Mouse (Mus musculus): Measurements from ENCODE around the gene Npc1l1. TPM values are rescaled to one million over a fixed set of nuclear protein-coding genes. Genes with fewer than 3 reads are reported as not detected.

Gene Npc1l1
- total and polyA plus RNA-seq, 3 experiments, result 0.10 TPM; not detected in 2

DNA sequence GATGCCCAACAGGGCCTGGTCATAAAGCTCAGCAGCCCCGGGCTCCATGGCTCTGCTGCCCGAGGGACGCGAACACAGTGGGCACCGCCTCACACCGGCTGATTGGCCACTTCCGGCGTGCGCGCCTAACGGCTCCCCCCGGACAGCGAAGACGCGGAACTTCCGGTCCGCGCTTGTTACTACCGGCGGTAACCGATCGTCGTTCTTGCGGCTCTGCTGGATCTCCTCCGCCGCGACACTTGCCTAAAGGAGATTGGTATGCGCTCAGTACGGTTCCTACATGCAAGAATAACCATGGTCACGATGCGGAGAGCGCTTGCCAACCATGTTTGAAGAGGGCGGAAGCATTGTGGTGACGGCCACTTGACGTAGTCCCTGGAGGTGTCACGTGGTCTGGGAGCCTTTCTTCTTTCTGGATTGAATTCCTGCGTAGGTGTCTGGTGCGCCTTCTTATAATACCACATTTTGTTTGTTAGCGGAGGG lies 29.8 kb downstream of the Npc1l1 start, which contains the start of gene Nudcd3:
Nudcd3 (minus strand) TSS at position 329 of the 483 bp plus-strand sequence.
- peaks cover 0 to 3% of the 10 kb centered on the region in 2 experiments; a peak in 3 of 4 replicates for H3K27me3 ChIP-seq (ENCODE audit: control insufficient read depth in 1 of 2, insufficient read depth in 2 of 2, low read length in 2 of 2)
- H3K9me3 ChIP-seq (replicated peaks; ENCODE audit: insufficient read depth, low read length), result no peaks in the 10 kb centered on the region
- H3K79me2 ChIP-seq (ENCODE audit: control insufficient read depth, insufficient read depth, low read length, poor library complexity), result peaks cover 43% of the 10 kb centered on the region
- H3K36me3 ChIP-seq (ENCODE audit: control insufficient read depth in 1 of 2, insufficient read depth in 2 of 2, low read length in 2 of 2), result peaks cover 0 to 20% of the 10 kb centered on the region in 2 experiments; a peak in 2 of 4 replicates
- peak within 1 kb of the TSS; percentile 91 for H3K9ac ChIP-seq (ENCODE audit: control insufficient read depth, low read depth, low read length, poor library complexity, severe bottlenecking)
- H3K27ac ChIP-seq (ENCODE audit: control insufficient read depth, low read depth, low read length), result peak within 1 kb of the TSS; percentile 97
- peak; percentile 97 for DNase-seq (ENCODE audit: low read depth, low spot score)
- peak within 1 kb of the TSS; percentile 58 to 92 for H3K4me3 ChIP-seq (ENCODE audit: control insufficient read depth in 1 of 2, insufficient read depth in 1 of 2, low read depth in 2 of 2, low read length in 2 of 2)
- H3K4me1 ChIP-seq (ENCODE audit: control insufficient read depth in 1 of 2, insufficient read depth in 2 of 2, low read length in 2 of 2), result peaks cover 9 to 23% of the 10 kb centered on the region in 2 experiments
- TF ChIP-seq RAD21 (IDR thresholded peaks at IDR 0.05; ENCODE audit: low read depth, low read length), result no peak
- peak; percentile 70 for TF ChIP-seq TCF12 (IDR thresholded peaks at IDR 0.05; ENCODE audit: low read depth, low read length)
- no peak for TF ChIP-seq CHD2 (IDR thresholded peaks at IDR 0.05; ENCODE audit: low read length)
- no peak for TF ChIP-seq MAZ (IDR thresholded peaks at IDR 0.05; ENCODE audit: low read depth, low read length)
- peak; percentile 83 to 92 for TF ChIP-seq USF2 (IDR thresholded peaks at IDR 0.05; ENCODE audit: borderline replicate concordance in 1 of 2, insufficient read depth in 1 of 2, low read depth in 1 of 2, low read length in 2 of 2)
- TF ChIP-seq GATA1 (IDR thresholded peaks at IDR 0.05; ENCODE audit: low read depth, low read length), result peak; percentile 15; the same call in 1 of the 2 replicates
- no peak for TF ChIP-seq ZKSCAN1 (IDR thresholded peaks at IDR 0.05; ENCODE audit: low read depth, low read length)
- TF ChIP-seq ELF1 (IDR thresholded peaks at IDR 0.05; ENCODE audit: low read depth, low read length), result peak; percentile 96; the same call in 1 of the 2 replicates
- TF ChIP-seq SIN3A (IDR thresholded peaks at IDR 0.05; ENCODE audit: low read length), result peak; percentile 97
- TF ChIP-seq MXI1 (IDR thresholded peaks at IDR 0.05; ENCODE audit: low read depth, low read length), result peak; percentile 91
- TF ChIP-seq KAT2A (conservative IDR thresholded peaks at IDR 0.05; ENCODE audit: low read depth, low read length), result peak; percentile 76; the same call in 1 of the 2 replicates
- no peak; a peak in 1 of 4 replicates for TF ChIP-seq EP300 (IDR thresholded peaks at IDR 0.05; ENCODE audit: low read depth in 1 of 2, low read length in 2 of 2)
- TF ChIP-seq RCOR1 (IDR thresholded peaks at IDR 0.05; ENCODE audit: low read depth, low read length), result no peak; the same call in 1 of the 2 replicates
- no peak for TF ChIP-seq POLR2AphosphoS5 (IDR thresholded peaks at IDR 0.05; ENCODE audit: borderline replicate concordance, low read depth, low read length)
- TF ChIP-seq GABPA (IDR thresholded peaks at IDR 0.05; ENCODE audit: low read depth, low read length), result no peak
- peak; percentile 98 for TF ChIP-seq MAX (IDR thresholded peaks at IDR 0.05; ENCODE audit: low read length)
- peak; percentile 84; the same call in 1 of the 2 replicates for TF ChIP-seq TBP (IDR thresholded peaks at IDR 0.05; ENCODE audit: low read depth, low read length)
- no peak for TF ChIP-seq ZMIZ1 (IDR thresholded peaks at IDR 0.05; ENCODE audit: low read depth, low read length)
- TF ChIP-seq MYC (IDR thresholded peaks at IDR 0.05; ENCODE audit: low read depth, low read length), result peak; percentile 31; the same call in 1 of the 2 replicates
- no peak for TF ChIP-seq ZNF384 (IDR thresholded peaks at IDR 0.05; ENCODE audit: low read depth, low read length)
- TF ChIP-seq CTCF (IDR thresholded peaks at IDR 0.05 in 2 of 3, conservative IDR thresholded peaks at IDR 0.05 in 1 of 3; ENCODE audit: control insufficient read depth in 1 of 3, insufficient read depth in 1 of 3, low read depth in 2 of 3, low read length in 3 of 3, poor library complexity in 1 of 3, severe bottlenecking in 1 of 3), result peak in 1 of 3 experiments; percentile 10; a peak in 1 of 6 replicates
- no peak for TF ChIP-seq JUND (IDR thresholded peaks at IDR 0.05; ENCODE audit: low read depth, low read length)
- TF ChIP-seq HCFC1 (IDR thresholded peaks at IDR 0.05; ENCODE audit: low read depth, low read length), result peak; percentile 94
- TF ChIP-seq MEF2A (IDR thresholded peaks at IDR 0.05; ENCODE audit: extremely low read depth, insufficient replicate concordance, low read depth, low read length, poor library complexity, severe bottlenecking), result no peak
- TF ChIP-seq SMC3 (IDR thresholded peaks at IDR 0.05; ENCODE audit: low read depth, low read length), result no peak
- TF ChIP-seq NELFE (IDR thresholded peaks at IDR 0.05; ENCODE audit: low read depth, low read length), result peak; percentile 79
- peak; percentile 54 to 89; a peak in 3 of 4 replicates for TF ChIP-seq POLR2A (IDR thresholded peaks at IDR 0.05; ENCODE audit: control insufficient read depth in 1 of 2, insufficient read depth in 1 of 2, low read depth in 1 of 2, low read length in 2 of 2, poor library complexity in 1 of 2)
- TF ChIP-seq MYB (IDR thresholded peaks at IDR 0.05; ENCODE audit: low read depth, low read length), result peak; percentile 82
- no peak for TF ChIP-seq ZC3H11A (IDR thresholded peaks at IDR 0.05; ENCODE audit: low read depth, low read length)
- TF ChIP-seq E2F4 (IDR thresholded peaks at IDR 0.05; ENCODE audit: borderline replicate concordance, low read depth, low read length), result no peak
- no peak for TF ChIP-seq BHLHE40 (IDR thresholded peaks at IDR 0.05; ENCODE audit: borderline replicate concordance, low read depth, low read length)
- peak; percentile 65; the same call in 1 of the 2 replicates for TF ChIP-seq ETS1 (IDR thresholded peaks at IDR 0.05; ENCODE audit: low read depth, low read length)
- peak; percentile 99 for TF ChIP-seq USF1 (IDR thresholded peaks at IDR 0.05; ENCODE audit: low read depth, low read length)
- no peak; the same call in 1 of the 2 replicates for TF ChIP-seq UBTF (IDR thresholded peaks at IDR 0.05; ENCODE audit: borderline replicate concordance, insufficient read depth, low read depth, low read length)
- peak; percentile 83 for TF ChIP-seq POLR2AphosphoS2 (IDR thresholded peaks at IDR 0.05; ENCODE audit: low read length)
- no peak for TF ChIP-seq TAL1 (IDR thresholded peaks at IDR 0.05; ENCODE audit: low read length)
- TF ChIP-seq CHD1 (IDR thresholded peaks at IDR 0.05; ENCODE audit: low read depth, low read length), result no peak
